Mouse (Mus musculus) forebrain, embryonic 12.5 days (tissue): ENCODE results near the gene Tcp1. TPM values are rescaled to one million over a fixed set of nuclear protein-coding genes. Genes with fewer than 3 reads are reported as not detected.
A peak's percentile ranks its signal among the peaks of the same experiment; 100 is the strongest.
"Not testable (repeated sequence)": the region's sequence is repeated elsewhere in the genome, so short reads cannot be mapped to it uniquely, and the experiment has no call there.

Source experiments
- ATAC-seq: fragments of 200-750 bp; cut with Nextera tagmentation; 2 replicates; pipeline ENCODE4 v1.8.0; 2017; ENCODE audit warnings: moderate TSS enrichment; ENCODE audit not compliant: low FRiP score
- H3K27ac ChIP-seq: fragments of 300-500 bp; sonication (generic); 2 replicates; pipeline ENCODE4 v1.5.1; 2016; ENCODE audit warnings: mild to moderate bottlenecking
- H3K27me3 ChIP-seq: fragments of 300-500 bp; sonication (generic); 2 replicates; pipeline ENCODE4 v1.6.1; 2016; ENCODE audit warnings: mild to moderate bottlenecking
- H3K36me3 ChIP-seq: fragments of 300-500 bp; sonication (generic); replicated peaks from 2 replicates; pipeline ENCODE4 v1.6.1; 2016; ENCODE audit warnings: mild to moderate bottlenecking
- H3K4me1 ChIP-seq: fragments of 300-500 bp; sonication (generic); 2 replicates; pipeline ENCODE4 v1.6.1; 2016
- H3K4me2 ChIP-seq: fragments of 300-500 bp; sonication (generic); 2 replicates; pipeline ENCODE4 v1.6.1; 2016; ENCODE audit warnings: mild to moderate bottlenecking, moderate library complexity
- H3K4me3 ChIP-seq: fragments of 300-500 bp; sonication (generic); replicated peaks from 2 replicates; pipeline ENCODE4 v1.5.1; 2016; ENCODE audit warnings: mild to moderate bottlenecking
- H3K9ac ChIP-seq: fragments of 300-500 bp; sonication (generic); 2 replicates; pipeline ENCODE4 v1.6.1; 2016; ENCODE audit warnings: mild to moderate bottlenecking
- H3K9me3 ChIP-seq: fragments of 300-500 bp; sonication (generic); 2 replicates; pipeline ENCODE4 v1.6.1; 2016
- whole genome bisulfite sequencing: fragments of 180-500 bp; shearing (Covaris S2); methylation state at CpG from one replicate; pipeline ENCODE4 v1.1.7; 2016; 5-methylcytosine and 5-hydroxymethylcytosine counted together
- polyA plus RNA-seq: library from polyadenylated mRNA; unstranded; fragments of >200 nt; fragmentation: Nextera tagmentation; extraction: Ambion mirVana; gene quantifications from 2 replicates; pipeline ENCODE4 v1.2.1, GENCODE M21; 2016

Tcp1 gene
- polyA plus RNA-seq, 1 experiment from 2014 or later: 512 TPM

DNA sequence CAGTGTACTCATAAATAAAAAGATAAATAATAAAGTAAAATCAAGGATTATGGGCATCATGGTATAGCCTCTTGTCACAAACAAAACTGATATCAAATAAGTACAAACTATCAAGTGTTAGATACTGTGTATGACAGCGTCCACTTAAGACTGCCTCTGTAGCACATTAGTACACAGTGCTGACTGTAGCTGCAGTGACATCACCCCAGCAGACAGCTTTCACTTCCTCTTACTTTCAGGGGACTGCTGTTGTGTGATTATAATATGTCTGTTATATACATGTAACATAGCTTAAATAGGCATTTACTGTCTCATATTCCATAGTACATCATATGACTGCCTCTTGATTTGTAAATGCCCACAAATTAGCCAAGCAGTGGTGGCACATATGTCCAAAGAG lies 5.6 kb downstream of the Tcp1 start:
- Histone ChIP-seq H3K4me2 (no peak overlapping the region), H3K4me3 (no peak overlapping the region), H3K36me3 (peaks cover 73% of the 10 kb centered on the region), H3K4me1 (peaks cover 8% of the 10 kb centered on the region), H3K27ac (no peak overlapping the region), H3K9me3 (no peaks in the 10 kb centered on the region), H3K9ac (no peak overlapping the region), H3K27me3 (no peaks in the 10 kb centered on the region)
- 90% methylated on average over 1 of the region's 1 CpGs for WGBS
- no peak for ATAC-seq

DNA sequence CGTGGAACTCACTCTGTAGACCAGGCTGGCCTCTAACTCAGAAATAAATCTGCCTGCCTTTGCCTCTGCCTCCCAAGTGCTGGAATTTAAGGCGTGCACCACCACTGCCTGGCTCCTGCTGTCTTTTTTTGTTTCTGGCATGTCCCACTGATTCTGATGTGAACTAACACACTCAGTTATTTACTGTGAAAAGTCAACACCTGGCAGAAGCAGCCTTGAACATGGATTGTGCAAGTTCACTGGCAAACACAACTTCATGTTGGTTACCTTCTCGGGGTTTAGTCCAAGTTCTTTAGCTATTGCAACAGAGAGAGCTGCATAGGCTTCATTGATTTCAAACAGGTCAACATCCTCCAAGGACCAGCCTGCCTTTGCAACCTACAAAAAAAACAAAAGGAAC lies 9.5 kb downstream of the Tcp1 start:
- no peak overlapping the region for H3K4me3 ChIP-seq
- no peaks in the 10 kb centered on the region for H3K9me3 ChIP-seq
- no peaks in the 10 kb centered on the region for H3K27me3 ChIP-seq
- H3K36me3 ChIP-seq: peaks cover 70% of the 10 kb centered on the region
- H3K27ac ChIP-seq: no peak overlapping the region
- no peaks in the 10 kb centered on the region for H3K4me1 ChIP-seq
- no peak for ATAC-seq
- no peak overlapping the region for H3K9ac ChIP-seq
- WGBS: 89% methylated on average over 3 of the region's 3 CpGs
- no peak overlapping the region for H3K4me2 ChIP-seq

- peaks cover 62% of the 10 kb centered on the region for H3K36me3 ChIP-seq
- WGBS: 88% methylated on average over 8 of the region's 8 CpGs
- H3K4me2 ChIP-seq: no peak overlapping the region
- no peak overlapping the region for H3K27ac ChIP-seq
- no peaks in the 10 kb centered on the region for H3K27me3 ChIP-seq
- H3K9me3 ChIP-seq: no peaks in the 10 kb centered on the region
- ATAC-seq: no peak
- no peak overlapping the region for H3K9ac ChIP-seq
- H3K4me3 ChIP-seq: no peak overlapping the region
- no peaks in the 10 kb centered on the region for H3K4me1 ChIP-seq
Measured at GRCm38 (mm10) chr17:12925703-12926180, 10.2 kb downstream of the Tcp1 start.

GRCm38 (mm10) chr17:12931576-12931975 lies 16.1 kb downstream of the Tcp1 start:
- 89% methylated on average over 5 of the region's 5 CpGs for WGBS
- not testable (repeated sequence) for H3K36me3 ChIP-seq, H3K27me3 ChIP-seq, H3K9me3 ChIP-seq, H3K4me3 ChIP-seq, ATAC-seq, H3K27ac ChIP-seq, H3K9ac ChIP-seq, H3K4me2 ChIP-seq, H3K4me1 ChIP-seq

- H3K4me1 ChIP-seq: peaks cover 17% of the 10 kb centered on the region
- no peaks in the 10 kb centered on the region for H3K9me3 ChIP-seq
- H3K4me2 ChIP-seq: no peak overlapping the region
- no peaks in the 10 kb centered on the region for H3K27me3 ChIP-seq
- no peak overlapping the region for H3K9ac ChIP-seq
- ATAC-seq: no peak
- no peak overlapping the region for H3K27ac ChIP-seq
- WGBS: 10% methylated on average over 4 of the region's 4 CpGs
- H3K36me3 ChIP-seq: no peaks in the 10 kb centered on the region
- H3K4me3 ChIP-seq: no peak overlapping the region
Measured at GRCm38 (mm10) chr17:12935719-12936118, 20.2 kb downstream of the Tcp1 start.

- Histone ChIP-seq H3K36me3 (peaks cover 3% of the 10 kb centered on the region), H3K4me2 (no peak overlapping the region), H3K4me3 (no peak overlapping the region), H3K9me3 (no peaks in the 10 kb centered on the region), H3K4me1 (peaks cover 17% of the 10 kb centered on the region), H3K9ac (no peak overlapping the region), H3K27ac (no peak overlapping the region), H3K27me3 (peaks cover 4% of the 10 kb centered on the region; the same call in 1 of the 2 replicates)
- no peak for ATAC-seq
- 87% methylated on average over 2 of the region's 2 CpGs for WGBS
Measured at GRCm38 (mm10) chr17:12937412-12937970, 22.0 kb downstream of the Tcp1 start.

GRCm38 (mm10) chr17:12938077-12938476 lies 22.6 kb downstream of the Tcp1 start:
- H3K4me3 ChIP-seq: no peak overlapping the region
- no peak for ATAC-seq
- H3K27me3 ChIP-seq: peaks cover 4% of the 10 kb centered on the region; the same call in 1 of the 2 replicates
- H3K27ac ChIP-seq: no peak overlapping the region
- no peak overlapping the region for H3K9ac ChIP-seq
- H3K4me2 ChIP-seq: no peak overlapping the region
- H3K36me3 ChIP-seq: peaks cover 8% of the 10 kb centered on the region
- H3K4me1 ChIP-seq: peaks cover 17% of the 10 kb centered on the region
- 8% methylated on average over 2 of the region's 2 CpGs for WGBS
- no peaks in the 10 kb centered on the region for H3K9me3 ChIP-seq

DNA sequence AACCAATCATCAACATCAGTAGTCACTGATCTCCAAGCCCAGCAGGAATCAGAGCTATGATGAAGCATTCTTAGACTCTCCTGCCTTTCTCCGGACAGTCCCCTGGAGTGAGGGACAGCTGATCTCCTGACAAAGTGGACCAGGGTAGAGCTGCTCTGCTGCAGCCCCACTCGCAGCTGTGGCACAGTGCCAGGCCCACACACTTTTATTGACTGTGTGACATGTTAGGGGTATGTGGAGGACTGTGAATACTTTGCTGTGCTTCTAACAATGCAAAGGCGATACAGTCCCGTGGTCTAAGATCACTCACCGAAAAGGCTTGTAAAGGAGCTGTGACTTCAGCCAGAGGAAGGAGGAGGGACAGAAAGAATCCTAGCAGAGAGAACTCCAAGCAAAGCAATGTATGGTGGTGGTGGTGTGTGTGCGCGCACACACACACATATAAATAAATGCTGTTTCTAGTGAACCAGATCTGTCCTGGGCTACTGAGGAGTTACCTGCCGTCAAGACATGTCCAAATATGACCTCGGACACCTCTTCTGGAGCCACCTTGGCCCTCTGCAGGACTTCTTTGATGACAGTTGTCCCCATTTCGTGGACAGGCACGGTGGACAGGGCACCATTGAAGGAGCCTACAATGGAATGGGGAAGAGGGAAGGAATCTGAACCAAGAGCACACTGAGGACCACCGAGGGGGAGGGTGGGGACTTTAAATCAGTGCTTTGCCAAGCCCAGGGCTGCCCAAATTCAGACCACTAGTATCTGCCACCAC lies 24.1 kb downstream of the Tcp1 start:
- peak overlapping the region; percentile 28; the same call in 1 of the 2 replicates for H3K4me3 ChIP-seq
- not testable (repeated sequence) for H3K27ac ChIP-seq, H3K9me3 ChIP-seq, H3K27me3 ChIP-seq, H3K9ac ChIP-seq
- peak; percentile 40; the same call in 1 of the 2 replicates for ATAC-seq
- peaks cover 20% of the 10 kb centered on the region for H3K36me3 ChIP-seq
- WGBS: 33% methylated on average over 2 of the region's 12 CpGs
- H3K4me1 ChIP-seq: peaks cover 17% of the 10 kb centered on the region
- H3K4me2 ChIP-seq: peak overlapping the region; percentile 50

GRCm38 (mm10) chr17:12940151-12940805 lies 24.8 kb downstream of the Tcp1 start, which contains the start of gene Acat3:
Acat3 (minus strand) TSS chr17:12940600.
- ATAC-seq: peak; percentile 44; the same call in 1 of the 2 replicates
- H3K27me3 ChIP-seq: peaks cover 4% of the 10 kb centered on the region; the same call in 1 of the 2 replicates
- peaks cover 17% of the 10 kb centered on the region for H3K4me1 ChIP-seq
- H3K27ac ChIP-seq: no peak within 1 kb of the TSS
- H3K4me3 ChIP-seq: peak within 1 kb of the TSS; percentile 28
- H3K36me3 ChIP-seq: peaks cover 27% of the 10 kb centered on the region
- H3K9ac ChIP-seq: 0 out of 2 replicates have a peak within 1 kb of the TSS, but pooled peaks have one; percentile 38
- peak within 1 kb of the TSS; percentile 50 for H3K4me2 ChIP-seq
- H3K9me3 ChIP-seq: no peaks in the 10 kb centered on the region
- WGBS: 17% methylated on average over 27 of the region's 27 CpGs

DNA sequence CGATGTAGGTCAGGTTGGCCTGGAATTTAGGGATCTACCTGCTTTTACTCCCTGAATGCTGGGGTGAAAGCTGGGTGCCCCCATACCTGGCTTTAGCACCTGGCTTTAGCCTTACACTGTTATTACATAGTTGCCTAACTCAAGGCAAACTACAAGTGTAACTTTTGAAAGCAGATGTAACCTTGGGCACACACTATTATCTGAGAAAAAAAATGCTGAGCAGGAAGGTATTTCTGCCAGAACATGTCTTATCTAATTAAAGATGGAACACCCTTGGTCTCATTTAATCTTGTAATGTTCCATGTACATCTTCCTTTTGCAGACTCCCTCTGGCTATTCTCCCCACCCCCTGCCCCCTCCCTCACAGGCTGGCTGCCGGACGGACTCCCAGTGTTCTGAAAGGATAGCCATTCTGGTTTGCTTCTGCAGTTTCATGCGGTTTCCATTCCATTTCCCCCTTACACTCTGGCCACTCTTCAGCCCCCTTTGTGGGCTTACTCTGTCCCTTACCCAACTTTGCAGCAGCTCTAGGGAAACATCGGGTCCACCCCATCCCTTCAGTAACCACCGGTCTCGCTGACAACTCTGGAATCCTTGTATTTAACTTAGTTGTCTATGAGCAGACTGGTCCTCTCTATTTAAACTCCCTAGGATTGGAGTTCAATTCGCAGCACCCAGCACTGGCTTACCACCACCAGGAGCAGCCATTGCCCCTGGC lies 26.2 kb downstream of the Tcp1 start:
- Histone ChIP-seq H3K9me3 (no peaks in the 10 kb centered on the region), H3K27ac (no peak overlapping the region), H3K4me3 (no peak overlapping the region), H3K36me3 (peaks cover 39% of the 10 kb centered on the region), H3K4me1 (peaks cover 17% of the 10 kb centered on the region), H3K27me3 (peaks cover 4% of the 10 kb centered on the region; the same call in 1 of the 2 replicates), H3K4me2 (no peak overlapping the region), H3K9ac (no peak overlapping the region)
- no peak for ATAC-seq
- 81% methylated on average over 8 of the region's 8 CpGs for WGBS

GRCm38 (mm10) chr17:12942459-12943162 lies 27.1 kb downstream of the Tcp1 start:
- Histone ChIP-seq H3K27me3 (peaks cover 4% of the 10 kb centered on the region; the same call in 1 of the 2 replicates), H3K4me1 (peaks cover 15% of the 10 kb centered on the region), H3K4me2 (no peak overlapping the region), H3K9me3 (no peaks in the 10 kb centered on the region), H3K36me3 (peaks cover 44% of the 10 kb centered on the region), H3K4me3 (no peak overlapping the region), H3K9ac (no peak overlapping the region), H3K27ac (no peak overlapping the region)
- ATAC-seq: no peak
- 92% methylated on average over 6 of the region's 6 CpGs for WGBS
